Mouse (Mus musculus): ENCODE results near the gene Ahcyl2. TPM values are rescaled to one million over a fixed set of nuclear protein-coding genes. Genes with fewer than 3 reads are reported as not detected.

Gene Ahcyl2
- polyA plus RNA-seq (2012; rRNA removed), result 20.6 and 22.4 TPM in 2 replicates

DNA sequence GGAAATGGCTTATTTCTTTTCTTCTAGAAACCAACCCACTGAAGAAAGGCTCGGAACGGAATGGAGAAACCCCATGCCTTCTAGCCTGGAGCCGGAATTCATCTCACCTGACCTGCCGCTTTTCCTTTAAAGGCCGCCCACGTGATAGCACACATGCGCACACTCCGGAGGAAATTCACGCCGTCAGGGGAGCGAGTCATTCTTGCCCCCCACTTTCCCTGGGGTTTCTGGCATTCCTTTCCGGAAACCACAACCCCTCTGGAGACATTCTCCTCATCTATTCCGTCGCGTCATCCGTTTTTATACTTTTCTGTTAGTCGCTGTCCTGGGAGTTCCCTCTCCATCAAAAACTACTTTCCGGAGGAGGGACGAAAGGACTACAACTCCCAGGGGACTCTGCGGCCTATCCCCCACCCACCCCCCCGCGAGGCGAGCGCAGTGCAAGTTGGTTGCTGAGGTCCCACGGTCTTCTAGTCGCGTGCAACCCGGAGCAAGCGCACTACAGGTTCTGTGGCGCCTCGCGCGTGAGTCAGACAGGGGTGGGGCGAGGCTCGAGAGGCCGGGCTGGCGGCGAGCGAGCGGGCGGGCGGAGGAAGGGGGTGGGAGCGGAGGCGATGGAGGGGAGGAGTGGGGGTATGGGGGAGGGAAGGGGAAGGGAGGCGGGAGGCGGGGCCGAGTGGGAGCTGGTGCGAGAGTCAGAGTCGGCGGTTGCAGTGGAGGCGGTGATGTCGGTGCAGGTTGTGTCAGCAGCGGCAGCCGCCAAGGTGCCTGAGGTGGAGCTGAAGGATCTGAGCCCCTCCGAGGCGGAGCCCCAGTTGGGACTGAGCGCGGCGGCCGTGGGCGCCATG lies at the start of gene Ahcyl2:
Gene Ahcyl2, plus strand, starts transcription at position 199 of the 848 bp plus-strand sequence.

DNA sequence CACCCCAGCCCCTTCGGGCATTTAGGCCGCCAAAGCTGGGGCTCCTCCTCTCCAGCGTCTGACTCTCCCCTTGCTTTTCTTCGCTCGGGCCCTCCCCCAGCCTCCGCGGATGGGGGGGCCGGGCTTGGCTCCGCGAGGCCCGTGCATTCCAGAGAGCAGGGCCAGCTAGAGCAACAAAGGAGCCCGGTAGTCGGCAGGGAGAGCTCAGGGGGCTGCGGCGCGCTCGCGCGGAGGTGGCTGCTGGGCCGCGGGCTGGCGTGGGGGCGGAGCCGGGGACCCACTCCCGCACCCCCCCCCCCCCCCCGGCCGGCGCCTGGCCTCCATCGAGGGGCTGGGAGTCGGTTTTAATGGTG lies 32.5 kb upstream of the Ahcyl2 start, which contains the start of gene Smo:
Gene Smo, plus strand, starts transcription at position 168 of the 353 bp plus-strand sequence.

GRCm38 (mm10) chr6:29916530-29917382 lies 148.9 kb downstream of the Ahcyl2 start, which contains the start of gene Strip2:
Strip2 (plus strand) TSS chr6:29917012.

Other genes with a start within 250 kb of the Ahcyl2 start
- 22.0 and 22.5 TPM in 2 replicates for gene Irf5, start 241.4 kb upstream of the Ahcyl2 start, polyA plus RNA-seq (2012; rRNA removed)
- gene Tnpo3, start 158.1 kb upstream of the Ahcyl2 start, polyA plus RNA-seq (2012; rRNA removed), result 46.4 and 99.4 TPM in 2 replicates
- 7.5 and 9.0 TPM in 2 replicates for gene Tspan33, start 73.8 kb upstream of the Ahcyl2 start, polyA plus RNA-seq (2012; rRNA removed)
- 131 and 133 TPM in 2 replicates for gene Smo, start 32.5 kb upstream of the Ahcyl2 start, polyA plus RNA-seq (2012; rRNA removed)
- gene Strip2, start 149.0 kb downstream of the Ahcyl2 start, polyA plus RNA-seq (2012; rRNA removed), result 0.84 and 1.2 TPM in 2 replicates

Data from ovary, adult 2 months (tissue).